Mouse (Mus musculus) heart, postnatal 36 days (tissue): ENCODE results near the gene Mst1. TPM values are rescaled to one million over a fixed set of nuclear protein-coding genes. Genes with fewer than 3 reads are reported as not detected.

ENCODE experiments used
- DNase-seq, 2 experiments: peaks; one replicate each; pipeline ENCODE4 v3.0.0; 2021 to 2022
- intact Hi-C: fragments of 180-260 bp; cut with DNase I; formaldehyde crosslinking; loops from one replicate; pipeline ENCODE4 v1.15.1; 2025
- microRNA-seq, 2 experiments: library from miRNA; unstranded; fragments of <30 nt; microRNA quantifications; one replicate each; pipeline ENCODE4 v1.2.0; 2021; ENCODE audit warnings: borderline number of aligned reads in 2 of 2
- total RNA-seq, 2 experiments: library from RNA; stranded (reverse); gene quantifications; 2 replicates each; pipeline ENCODE4 v1.2.3; 2021

The Mst1 gene
- total RNA-seq, 2 experiments from 2014 or later, result not detected

GRCm38 (mm10) chr9:108126436-108127180 lies 46.4 kb downstream of the Mst1 start:
- DNase-seq, result no peak
- intact Hi-C loops, result no loop called here

DNA sequence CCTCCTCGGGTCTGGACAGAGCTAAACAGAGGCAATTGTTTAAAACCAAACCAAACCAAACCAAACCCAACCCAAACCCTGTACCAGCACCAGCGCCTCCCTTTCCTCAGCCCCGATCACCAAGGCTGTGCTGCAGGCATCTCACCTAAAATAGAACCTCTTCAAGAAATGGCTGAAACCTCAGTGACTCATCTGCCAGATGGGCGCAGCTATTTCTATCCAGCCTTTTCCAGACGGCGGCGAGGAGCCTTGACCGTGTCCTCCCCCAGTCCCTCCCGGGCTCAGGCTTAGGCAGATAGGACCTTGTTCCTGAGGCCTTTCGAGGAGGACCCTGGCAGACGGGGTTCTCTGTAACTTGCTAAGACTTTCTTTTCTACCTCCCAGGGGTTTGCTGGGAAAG lies 48.0 kb downstream of the Mst1 start:
- intact Hi-C loops, result loop anchor here (2.0 kb wide), 1 partner anchor 31 kb away; no protein-coding TSS in a partner anchor
- DNase-seq, result no peak

DNA sequence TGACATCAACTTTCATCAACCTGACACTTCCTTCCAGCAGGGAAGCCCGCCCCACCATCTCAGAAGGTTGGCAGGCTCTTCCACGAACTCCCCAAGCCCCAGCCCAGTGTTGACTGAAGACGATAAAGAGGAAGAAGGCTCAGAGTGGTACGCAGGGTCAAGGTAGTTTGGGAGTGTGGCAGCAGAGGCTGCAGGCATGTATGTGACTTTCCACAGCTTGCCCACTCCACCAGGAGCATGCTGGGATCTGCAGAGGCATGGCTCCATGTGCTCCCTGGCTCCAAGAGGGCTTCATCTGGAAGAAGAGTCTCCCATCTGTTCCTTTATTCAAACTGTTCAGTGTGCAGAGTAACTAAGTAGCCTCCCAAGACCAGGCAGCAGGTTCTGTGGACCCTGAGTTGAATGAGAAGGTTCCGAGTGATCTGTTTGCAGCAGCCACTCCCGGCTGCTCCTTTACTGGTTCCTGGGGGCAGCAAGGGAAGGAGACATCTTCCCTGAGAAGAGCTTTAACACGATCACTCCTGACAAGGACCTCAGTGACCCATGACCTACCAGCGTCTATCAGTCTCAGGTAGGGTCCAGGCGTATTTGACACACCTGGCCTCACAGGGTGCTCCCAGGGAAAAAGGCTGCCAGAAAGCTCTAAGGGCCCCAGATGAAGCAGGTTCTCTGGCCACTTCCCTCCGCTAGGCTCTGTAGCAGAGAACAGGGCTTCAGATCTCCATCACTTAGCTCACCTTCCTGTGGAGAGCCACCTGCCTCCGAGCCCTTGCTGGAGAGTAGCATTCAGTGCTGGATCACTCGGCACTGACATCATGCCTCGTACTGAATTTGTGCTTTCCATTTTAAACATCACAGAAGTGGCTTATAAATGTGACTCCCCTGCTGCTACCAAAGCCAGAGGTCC lies 49.1 kb downstream of the Mst1 start:
- intact Hi-C loops, result loop anchor here (2.0 kb wide), 1 partner anchor 32 kb away; no protein-coding TSS in a partner anchor
- no peak for DNase-seq

DNA sequence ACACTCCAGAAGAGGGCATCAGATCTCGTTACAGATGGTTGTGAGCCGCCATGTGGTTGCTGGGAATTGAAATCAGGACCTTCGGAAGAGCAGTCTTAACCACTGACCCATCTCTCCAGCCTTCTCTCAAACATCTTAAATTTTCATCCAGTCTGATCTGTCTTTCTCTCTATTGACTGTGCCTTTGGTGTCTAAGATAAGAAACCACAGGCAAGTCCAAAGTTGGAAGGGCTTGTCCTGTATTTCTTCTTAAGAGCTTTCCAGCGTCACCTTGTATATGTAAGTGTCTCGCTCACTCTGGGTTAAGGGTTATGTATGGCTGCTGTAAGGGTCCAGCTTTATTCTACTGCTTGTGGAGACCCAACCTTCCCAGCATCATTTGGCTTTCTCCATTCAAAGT lies 51.3 kb downstream of the Mst1 start:
- no peak for DNase-seq

GRCm38 (mm10) chr9:108132373-108132772 lies 52.1 kb downstream of the Mst1 start:
- DNase-seq, result no peak
- intact Hi-C loops, result no loop called here

More for the DNA sequence above, 51.3 kb downstream of the Mst1 start:
- intact Hi-C loops, result no loop called here

- no peak for DNase-seq
Observed at GRCm38 (mm10) chr9:108133478-108133877, 53.2 kb downstream of the Mst1 start.

More at GRCm38 (mm10) chr9:108133478-108133877, 53.2 kb downstream of the Mst1 start:
- intact Hi-C loops, result no loop called here

Small RNAs within 50 kb of the gene (microRNA-seq; reads per million reads assigned to microRNA genes)
- gene Gm47303 (0 reads per million in 2 experiments), gene Mir7088 (0 reads per million in 2 experiments)

Other genes starting within 250 kb of the Mst1 start
- gene Rbm6, start 207.2 kb upstream of the Mst1 start, total RNA-seq, result 10 to 100 TPM; 29.0 to 30.7 TPM
- gene Mon1a, start 192.3 kb upstream of the Mst1 start, total RNA-seq, result 10 to 100 TPM; 11.9 to 12.2 TPM
- gene Mst1r, start 173.6 kb upstream of the Mst1 start, total RNA-seq, result 1 to 10 TPM; 1.8 to 2.2 TPM
- not detected for gene Actl11, start 152.0 kb upstream of the Mst1 start, total RNA-seq
- gene Camkv, start 144.8 kb upstream of the Mst1 start, total RNA-seq, result not detected
- 1 to 10 TPM; 1.0 to 1.3 TPM for gene Traip, start 130.3 kb upstream of the Mst1 start, total RNA-seq
- gene Uba7, start 104.9 kb upstream of the Mst1 start, total RNA-seq, result 10 to 100 TPM; 11.6 to 20.2 TPM
- gene Gm20661, start 97.4 kb upstream of the Mst1 start, total RNA-seq, result under 1 TPM; 0.25 to 0.30 TPM
- 10 to 100 TPM; 10.3 to 11.8 TPM for gene Inka1, start 94.6 kb upstream of the Mst1 start, total RNA-seq
- 1 to 10 TPM in 1 of 2 experiments, under 1 TPM in 1; 0.14 to 1.0 TPM for gene Cdhr4, start 87.9 kb upstream of the Mst1 start, total RNA-seq
- gene Gm20662, start 84.1 kb upstream of the Mst1 start, total RNA-seq, result 1 to 10 TPM; 1.4 to 1.5 TPM
- 10 to 100 TPM; 45.2 to 48.0 TPM for gene Ip6k1, start 77.9 kb upstream of the Mst1 start, total RNA-seq
- gene Gmppb, start 31.2 kb upstream of the Mst1 start, total RNA-seq, result 10 to 100 TPM in 1 of 2 experiments, 1 to 10 TPM in 1; 8.4 to 10.4 TPM
- gene Amigo3, start 27.3 kb upstream of the Mst1 start, total RNA-seq, result 1 to 10 TPM; 1.1 to 1.4 TPM
- 10 to 100 TPM; 94.2 to 97.4 TPM for gene Rnf123, start 2.9 kb downstream of the Mst1 start, total RNA-seq
- 10 to 100 TPM; 38.6 to 50.2 TPM for gene Apeh, start 14.2 kb downstream of the Mst1 start, total RNA-seq
- gene Bsn, start 109.9 kb downstream of the Mst1 start, total RNA-seq, result under 1 TPM in 1 of 2 experiments, not detected in 1; 0.03 TPM
- 100 to 1,000 TPM; 320 to 353 TPM for gene Dag1, start 183.5 kb downstream of the Mst1 start, total RNA-seq
- gene Nicn1, start 210.0 kb downstream of the Mst1 start, total RNA-seq, result 10 to 100 TPM; 21.3 to 21.5 TPM
- 1 to 10 TPM; 4.0 to 5.2 TPM for gene Amt, start 216.4 kb downstream of the Mst1 start, total RNA-seq
- 100 to 1,000 TPM; 237 to 241 TPM for gene Rhoa, start 225.7 kb downstream of the Mst1 start, total RNA-seq
- gene Tcta, start 225.7 kb downstream of the Mst1 start, total RNA-seq, result 10 to 100 TPM; 59.3 to 62.3 TPM